Mouse (Mus musculus): Measurements from ENCODE around the gene Bdp1. TPM values are rescaled to one million over a fixed set of nuclear protein-coding genes. Genes with fewer than 3 reads are reported as not detected.

The Bdp1 gene
- total RNA-seq, 2 experiments from 2014 or later = 45.5 to 49.4 TPM

GRCm38 (mm10) chr13:100014906-100015895 lies 88.7 kb downstream of the Bdp1 start, which contains the start of gene Mccc2:
Gene Mccc2, minus strand, starts transcription at chr13:100015639.
- intact Hi-C loops (cut with DNase I) = no loop called here
- peak; percentile 76 to 89 for DNase-seq (ENCODE audit: low spot score in 2 of 2)

GRCm38 (mm10) chr13:100005911-100006496 lies 97.9 kb downstream of the Bdp1 start:
- no peak for DNase-seq (ENCODE audit: low spot score in 2 of 2)
- intact Hi-C loops (cut with DNase I) = no loop called here

DNA sequence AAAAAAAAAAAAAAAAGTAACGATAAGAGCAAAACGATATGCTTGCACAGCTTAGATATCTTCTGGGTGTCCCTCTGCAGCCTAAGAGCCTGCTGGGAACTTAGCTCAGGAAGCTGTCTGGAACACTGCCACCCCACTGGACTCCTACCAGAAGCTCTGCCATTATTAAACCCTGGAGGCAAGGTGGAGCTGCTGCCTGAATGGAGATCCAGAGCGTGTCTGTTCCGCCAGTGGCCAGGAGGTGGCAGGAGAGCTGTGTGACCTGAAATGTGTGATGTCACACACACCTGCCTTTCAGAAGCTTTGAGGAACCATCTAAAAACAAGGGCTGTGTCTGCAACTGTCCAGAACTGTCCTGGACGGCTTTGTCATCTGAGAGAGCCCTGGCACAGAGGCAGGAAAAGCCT lies 102.1 kb downstream of the Bdp1 start:
- intact Hi-C loops (cut with DNase I) = no loop called here

DNA sequence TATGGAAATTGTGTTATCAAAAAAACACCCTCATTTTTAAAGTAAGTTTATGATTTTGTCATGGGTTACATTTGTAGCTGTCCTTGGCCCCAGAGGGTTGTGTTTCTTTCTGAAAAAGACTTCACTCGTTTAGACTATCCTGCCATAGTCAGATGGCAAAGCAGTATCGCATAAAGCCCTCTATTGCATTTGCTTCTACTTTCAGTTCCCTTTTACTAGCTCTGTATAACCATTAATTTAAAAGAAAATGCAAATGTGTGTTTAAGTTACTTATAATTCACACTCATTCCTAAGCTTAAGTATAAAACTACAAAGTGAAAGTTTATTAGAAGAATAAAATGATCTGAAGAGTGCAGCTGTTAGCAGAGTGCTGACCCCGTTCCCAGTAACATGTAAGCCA lies 104.8 kb downstream of the Bdp1 start:
- intact Hi-C loops (cut with DNase I) = loop anchor here (5.0 kb wide), 1 partner anchor 142 kb away; no protein-coding TSS in a partner anchor
- no peak for DNase-seq (ENCODE audit: low spot score in 2 of 2)

More for the DNA sequence above, 102.1 kb downstream of the Bdp1 start:
- DNase-seq (ENCODE audit: low spot score in 2 of 2) = peak; percentile 69 to 87

DNA sequence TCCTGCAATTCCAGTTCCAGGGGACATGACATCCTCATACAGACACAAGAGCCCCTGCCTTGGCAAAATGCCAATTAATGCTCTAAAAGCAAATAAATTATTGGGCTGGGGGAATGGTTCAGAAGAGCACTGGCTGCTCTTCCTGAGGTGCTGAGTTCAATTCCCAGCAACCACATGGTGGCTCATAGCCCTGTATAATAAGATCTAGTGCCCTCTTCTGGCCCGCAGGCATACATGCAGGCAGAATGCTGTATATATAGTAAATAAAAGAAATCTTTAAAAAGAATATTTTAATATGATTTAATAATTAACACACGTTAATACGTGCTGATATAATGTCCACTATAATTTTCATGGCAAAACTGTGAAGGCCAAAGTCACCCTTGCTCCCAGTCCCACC lies 105.8 kb downstream of the Bdp1 start:
- no peak for DNase-seq (ENCODE audit: low spot score in 2 of 2)
- intact Hi-C loops (cut with DNase I) = loop anchor here (5.0 kb wide), 1 partner anchor 141 kb away; no protein-coding TSS in a partner anchor

- DNase-seq (ENCODE audit: low spot score in 2 of 2) = no peak
- intact Hi-C loops (cut with DNase I) = loop anchor here (10.0 kb wide), 1 partner anchor 635 kb away; no protein-coding TSS in a partner anchor
These were observed 114.3 kb downstream of the Bdp1 start for GRCm38 (mm10) chr13:99989592-99989991.

DNA sequence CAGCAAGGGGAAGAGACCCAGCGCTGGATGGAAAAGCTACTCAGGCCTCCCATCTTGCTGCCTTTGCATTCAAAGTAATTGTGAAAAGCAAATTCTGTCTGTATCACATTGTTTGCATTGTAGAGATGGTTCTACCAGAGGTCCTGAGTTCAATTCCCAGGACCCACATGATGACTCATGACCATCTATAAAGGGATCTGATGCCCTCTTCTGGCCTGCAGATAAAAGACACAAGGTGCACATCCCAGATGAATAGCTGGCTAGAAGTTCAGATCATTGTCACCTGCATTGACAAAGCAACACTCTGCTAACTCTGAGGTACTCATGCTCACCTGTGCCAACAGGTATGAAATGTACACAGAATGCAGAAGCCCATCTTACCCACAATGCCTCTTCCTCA lies 120.5 kb downstream of the Bdp1 start:
- intact Hi-C loops (cut with DNase I) = loop anchor here (5.0 to 10.0 kb wide), 2 partner anchors 126 to 629 kb away; no protein-coding TSS in a partner anchor
- no peak for DNase-seq (ENCODE audit: low spot score in 2 of 2)

- intact Hi-C loops (cut with DNase I) = no loop called here
- DNase-seq (ENCODE audit: low spot score in 2 of 2) = peak in 1 of 2 experiments; percentile 37
These were observed 124.5 kb downstream of the Bdp1 start for GRCm38 (mm10) chr13:99979406-99979805.

DNA sequence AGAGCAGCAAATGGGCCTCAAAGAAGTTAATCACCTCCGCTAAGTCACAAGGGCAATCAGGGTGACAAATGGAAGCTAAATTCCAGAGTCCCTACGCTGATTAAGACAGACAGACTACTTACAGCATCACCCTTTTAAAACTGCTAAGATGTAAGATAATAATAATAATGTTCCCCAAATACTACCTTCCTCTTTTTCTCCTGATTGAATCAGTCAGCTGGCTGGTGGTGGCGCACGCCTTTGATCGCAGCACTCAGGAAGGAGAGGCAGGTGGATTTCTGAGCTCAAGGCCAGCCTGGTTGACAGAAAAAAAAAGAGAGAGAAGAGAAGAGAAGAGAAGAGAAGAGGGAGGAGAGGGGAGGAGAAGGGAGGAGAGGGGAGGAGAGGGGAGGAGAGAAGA lies 133.8 kb downstream of the Bdp1 start:
- DNase-seq (ENCODE audit: low spot score in 2 of 2) = no peak
- intact Hi-C loops (cut with DNase I) = no loop called here

Other genes starting within 250 kb of the Bdp1 start
- gene Cartpt, start 203.0 kb downstream of the Bdp1 start, total RNA-seq (2021) = 10 to 100 TPM; 32.4 to 41.1 TPM
- gene Mccc2, start 88.4 kb downstream of the Bdp1 start, total RNA-seq (2021) = 10 to 100 TPM; 19.0 to 20.3 TPM
- gene Serf1, start 3.9 kb upstream of the Bdp1 start, total RNA-seq (2021) = 10 to 100 TPM; 25.2 to 28.5 TPM
- 10 to 100 TPM; 35.7 to 35.9 TPM for gene Smn1, start 20.8 kb upstream of the Bdp1 start, total RNA-seq (2021)
- gene Naip2, start 98.0 kb upstream of the Bdp1 start, total RNA-seq (2021) = under 1 TPM; 0.28 to 0.39 TPM
- under 1 TPM; 0.39 to 0.46 TPM for gene Naip5, start 142.3 kb upstream of the Bdp1 start, total RNA-seq (2021)
- gene Naip6, start 213.6 kb upstream of the Bdp1 start, total RNA-seq (2021) = under 1 TPM; 0.09 to 0.11 TPM

All from left cerebral cortex, postnatal 25 days (tissue).